Mouse (Mus musculus): ENCODE results near the gene Ambra1. TPM values are rescaled to one million over a fixed set of nuclear protein-coding genes. Genes with fewer than 3 reads are reported as not detected.

The Ambra1 gene
- polyA plus RNA-seq, 1 experiment from 2014 or later = 21.5 TPM

- Histone ChIP-seq H3K36me3 (ENCODE audit: control insufficient read depth, insufficient read depth, low read length) (no peaks in the 10 kb centered on the region), H3K27ac (ENCODE audit: low read depth, low read length) (no peak overlapping the region), H3K27me3 (ENCODE audit: control insufficient read depth, insufficient read depth, low read length) (no peaks in the 10 kb centered on the region), H3K4me3 (ENCODE audit: low read depth, low read length) (no peak overlapping the region), H3K9ac (ENCODE audit: low read length) (no peak overlapping the region), H3K4me1 (ENCODE audit: control insufficient read depth, insufficient read depth, low read length) (no peaks in the 10 kb centered on the region), H3K4me2 (ENCODE audit: low read depth) (no peak overlapping the region), H3K9me3 (ENCODE audit: control insufficient read depth, low read length) (no peaks in the 10 kb centered on the region)
- no peak for ATAC-seq (ENCODE audit: insufficient read depth, low FRiP score, low TSS enrichment)
- no peak for DNase-seq (ENCODE audit: low spot score)
- 93% methylated on average over 3 of the region's 3 CpGs for WGBS
Measured at GRCm38 (mm10) chr2:91894716-91895115, 164.8 kb downstream of the Ambra1 start.

GRCm38 (mm10) chr2:91895401-91895800 is 165.5 kb downstream of the Ambra1 start:
- ATAC-seq (ENCODE audit: insufficient read depth, low FRiP score, low TSS enrichment) = no peak
- Histone ChIP-seq H3K9ac (ENCODE audit: low read length) (no peak overlapping the region), H3K4me3 (ENCODE audit: low read depth, low read length) (no peak overlapping the region), H3K4me1 (ENCODE audit: control insufficient read depth, insufficient read depth, low read length) (no peaks in the 10 kb centered on the region), H3K36me3 (ENCODE audit: control insufficient read depth, insufficient read depth, low read length) (no peaks in the 10 kb centered on the region), H3K4me2 (ENCODE audit: low read depth) (no peak overlapping the region), H3K9me3 (ENCODE audit: control insufficient read depth, low read length) (no peaks in the 10 kb centered on the region), H3K27ac (ENCODE audit: low read depth, low read length) (no peak overlapping the region), H3K27me3 (ENCODE audit: control insufficient read depth, insufficient read depth, low read length) (no peaks in the 10 kb centered on the region)
- WGBS = 95% methylated on average over 3 of the region's 3 CpGs
- DNase-seq (ENCODE audit: low spot score) = no peak

GRCm38 (mm10) chr2:91897968-91898367 is 168.0 kb downstream of the Ambra1 start:
- Histone ChIP-seq H3K9me3 (ENCODE audit: control insufficient read depth, low read length) (no peaks in the 10 kb centered on the region), H3K27me3 (ENCODE audit: control insufficient read depth, insufficient read depth, low read length) (no peaks in the 10 kb centered on the region), H3K9ac (ENCODE audit: low read length) (no peak overlapping the region), H3K4me3 (ENCODE audit: low read depth, low read length) (no peak overlapping the region), H3K27ac (ENCODE audit: low read depth, low read length) (no peak overlapping the region), H3K4me2 (ENCODE audit: low read depth) (no peak overlapping the region), H3K36me3 (ENCODE audit: control insufficient read depth, insufficient read depth, low read length) (peaks cover 2% of the 10 kb centered on the region; the same call in 1 of the 2 replicates), H3K4me1 (ENCODE audit: control insufficient read depth, insufficient read depth, low read length) (no peaks in the 10 kb centered on the region)
- no peak for ATAC-seq (ENCODE audit: insufficient read depth, low FRiP score, low TSS enrichment)
- DNase-seq (ENCODE audit: low spot score) = no peak

GRCm38 (mm10) chr2:91899141-91899540 is 169.2 kb downstream of the Ambra1 start:
- Histone ChIP-seq H3K4me2 (ENCODE audit: low read depth) (no peak overlapping the region), H3K4me1 (ENCODE audit: control insufficient read depth, insufficient read depth, low read length) (no peaks in the 10 kb centered on the region), H3K4me3 (ENCODE audit: low read depth, low read length) (no peak overlapping the region), H3K9me3 (ENCODE audit: control insufficient read depth, low read length) (no peaks in the 10 kb centered on the region), H3K27me3 (ENCODE audit: control insufficient read depth, insufficient read depth, low read length) (no peaks in the 10 kb centered on the region), H3K27ac (ENCODE audit: low read depth, low read length) (no peak overlapping the region), H3K9ac (ENCODE audit: low read length) (no peak overlapping the region), H3K36me3 (ENCODE audit: control insufficient read depth, insufficient read depth, low read length) (peaks cover 2% of the 10 kb centered on the region; the same call in 1 of the 2 replicates)
- 97% methylated on average over 3 of the region's 3 CpGs for WGBS
- DNase-seq (ENCODE audit: low spot score) = no peak
- ATAC-seq (ENCODE audit: insufficient read depth, low FRiP score, low TSS enrichment) = no peak

GRCm38 (mm10) chr2:91900431-91900830 is 170.5 kb downstream of the Ambra1 start:
- WGBS = 93% methylated on average over 8 of the region's 8 CpGs
- Histone ChIP-seq H3K9ac (ENCODE audit: low read length) (no peak overlapping the region), H3K4me3 (ENCODE audit: low read depth, low read length) (no peak overlapping the region), H3K27me3 (ENCODE audit: control insufficient read depth, insufficient read depth, low read length) (no peaks in the 10 kb centered on the region), H3K27ac (ENCODE audit: low read depth, low read length) (no peak overlapping the region), H3K4me1 (ENCODE audit: control insufficient read depth, insufficient read depth, low read length) (no peaks in the 10 kb centered on the region), H3K9me3 (ENCODE audit: control insufficient read depth, low read length) (no peaks in the 10 kb centered on the region), H3K4me2 (ENCODE audit: low read depth) (no peak overlapping the region), H3K36me3 (ENCODE audit: control insufficient read depth, insufficient read depth, low read length) (peaks cover 2% of the 10 kb centered on the region; the same call in 1 of the 2 replicates)
- DNase-seq (ENCODE audit: low spot score) (no peak), ATAC-seq (ENCODE audit: insufficient read depth, low FRiP score, low TSS enrichment) (no peak)

GRCm38 (mm10) chr2:91902336-91902735 is 172.4 kb downstream of the Ambra1 start:
- WGBS = 55% methylated on average over 5 of the region's 5 CpGs
- H3K36me3 ChIP-seq (ENCODE audit: control insufficient read depth, insufficient read depth, low read length) = peaks cover 2% of the 10 kb centered on the region; the same call in 1 of the 2 replicates
- H3K4me3 ChIP-seq (ENCODE audit: low read depth, low read length) = no peak overlapping the region

GRCm38 (mm10) chr2:91903171-91903925 is 173.4 kb downstream of the Ambra1 start:
- Histone ChIP-seq H3K27ac (ENCODE audit: low read depth, low read length) (no peak overlapping the region), H3K27me3 (ENCODE audit: control insufficient read depth, insufficient read depth, low read length) (no peaks in the 10 kb centered on the region), H3K4me1 (ENCODE audit: control insufficient read depth, insufficient read depth, low read length) (no peaks in the 10 kb centered on the region), H3K9ac (ENCODE audit: low read length) (no peak overlapping the region), H3K36me3 (ENCODE audit: control insufficient read depth, insufficient read depth, low read length) (peaks cover 2% of the 10 kb centered on the region; the same call in 1 of the 2 replicates), H3K9me3 (ENCODE audit: control insufficient read depth, low read length) (no peaks in the 10 kb centered on the region), H3K4me3 (ENCODE audit: low read depth, low read length) (no peak overlapping the region), H3K4me2 (ENCODE audit: low read depth) (no peak overlapping the region)
- 85% methylated on average over 3 of the region's 3 CpGs for WGBS
- DNase-seq (ENCODE audit: low spot score) (no peak), ATAC-seq (ENCODE audit: insufficient read depth, low FRiP score, low TSS enrichment) (no peak)

More at GRCm38 (mm10) chr2:91902336-91902735, 172.4 kb downstream of the Ambra1 start:
- H3K27me3 ChIP-seq (ENCODE audit: control insufficient read depth, insufficient read depth, low read length) = no peaks in the 10 kb centered on the region
- no peak overlapping the region for H3K4me2 ChIP-seq (ENCODE audit: low read depth)
- no peak overlapping the region for H3K9ac ChIP-seq (ENCODE audit: low read length)
- H3K27ac ChIP-seq (ENCODE audit: low read depth, low read length) = no peak overlapping the region
- ATAC-seq (ENCODE audit: insufficient read depth, low FRiP score, low TSS enrichment) (no peak), DNase-seq (ENCODE audit: low spot score) (no peak)
- no peaks in the 10 kb centered on the region for H3K4me1 ChIP-seq (ENCODE audit: control insufficient read depth, insufficient read depth, low read length)
- H3K9me3 ChIP-seq (ENCODE audit: control insufficient read depth, low read length) = no peaks in the 10 kb centered on the region

- no peak overlapping the region for H3K4me2 ChIP-seq (ENCODE audit: low read depth)
- WGBS = 73% methylated on average over 5 of the region's 5 CpGs
- no peak; the same call in 1 of the 2 replicates for ATAC-seq (ENCODE audit: insufficient read depth, low FRiP score, low TSS enrichment)
- H3K9ac ChIP-seq (ENCODE audit: low read length) = no peak overlapping the region
- no peaks in the 10 kb centered on the region for H3K27me3 ChIP-seq (ENCODE audit: control insufficient read depth, insufficient read depth, low read length)
- DNase-seq (ENCODE audit: low spot score) = peak; percentile 19
- no peaks in the 10 kb centered on the region for H3K9me3 ChIP-seq (ENCODE audit: control insufficient read depth, low read length)
- H3K4me3 ChIP-seq (ENCODE audit: low read depth, low read length) = no peak overlapping the region
- peaks cover 2% of the 10 kb centered on the region; the same call in 1 of the 2 replicates for H3K36me3 ChIP-seq (ENCODE audit: control insufficient read depth, insufficient read depth, low read length)
- no peak overlapping the region for H3K27ac ChIP-seq (ENCODE audit: low read depth, low read length)
- H3K4me1 ChIP-seq (ENCODE audit: control insufficient read depth, insufficient read depth, low read length) = no peaks in the 10 kb centered on the region
Measured at GRCm38 (mm10) chr2:91904618-91905307, 174.8 kb downstream of the Ambra1 start.

All from neural tube, embryonic 11.5 days (tissue).